Comparison of ENCODE assay signal across 9 mouse cellular contexts in the genomic region with DNA sequence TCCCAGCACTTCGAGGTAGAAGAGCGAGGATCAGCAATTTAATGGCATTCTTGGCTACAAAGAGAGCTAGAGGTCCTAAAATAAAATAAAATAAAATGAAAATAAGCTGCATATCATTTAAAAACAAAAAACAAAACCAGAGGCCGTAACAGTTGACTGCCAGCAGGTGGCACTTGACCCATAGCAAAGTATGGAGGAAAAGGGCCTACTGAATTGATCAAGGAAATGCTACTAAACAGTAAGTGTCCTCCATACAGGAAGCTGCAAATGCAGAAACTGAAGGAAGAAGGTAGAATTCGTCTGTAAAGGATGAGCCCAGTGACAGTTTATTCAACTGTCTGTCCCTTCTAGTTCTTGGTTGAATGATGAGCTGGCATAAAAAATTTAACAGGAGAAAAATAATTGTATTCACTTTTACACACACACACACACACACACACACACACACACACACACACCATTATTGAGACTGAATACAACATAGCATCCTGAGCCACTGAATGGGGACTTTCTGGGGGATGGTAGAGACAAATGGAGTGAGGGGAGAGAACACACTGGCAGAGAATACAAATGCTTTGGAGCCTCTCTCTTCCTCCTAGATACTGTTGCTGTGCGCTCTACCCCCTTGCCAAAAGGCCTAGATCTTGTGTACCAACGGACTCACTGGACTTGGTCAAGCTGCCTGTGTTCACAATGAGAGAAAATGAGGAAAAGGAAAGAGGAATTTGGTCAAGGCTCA. TPM values are rescaled to one million over a fixed set of nuclear protein-coding genes. Genes with fewer than 3 reads are reported as not detected.
DNase-seq lines count a peak whose midpoint lies in the region; ATAC-seq and TF ChIP-seq lines count a peak whose summit lies in the region.
"Had no signal": no experiment of that assay in that cellular context is flagged by ENCODE, and none has a peak within 500 bp of the region (broad histone marks: within the 10 kb centered on the region; RNA-seq: fewer than 3 reads in every experiment).

No protein-coding gene starts in this region.

- H3K27ac ChIP-seq in hindbrain, embryonic 15.5 days (replicated peaks) = no peak overlapping the region
- H3K27ac ChIP-seq in hindbrain, embryonic 10.5 days = no peak overlapping the region
- H3K27ac ChIP-seq in spleen, adult 2 months (ENCODE audit: insufficient read depth, low read length) = no peak overlapping the region
- H3K27ac ChIP-seq in cortical plate, adult 2 months (ENCODE audit: insufficient read depth, low read length) = no peak overlapping the region
- no peak overlapping the region for H3K27ac ChIP-seq in stomach, postnatal 0 days (replicated peaks)

- no peak overlapping the region for H3K4me2 ChIP-seq in hindbrain, embryonic 15.5 days
- no peak overlapping the region for H3K4me2 ChIP-seq in stomach, postnatal 0 days (replicated peaks; ENCODE audit: low read depth)

- 66% methylated on average over 6 of the region's 6 CpGs for WGBS in hindbrain, embryonic 15.5 days
- 68% methylated on average over 6 of the region's 6 CpGs for WGBS in hindbrain, embryonic 10.5 days
- WGBS in spleen, adult 2 months = 63% methylated on average over 6 of the region's 6 CpGs
- 60% methylated on average over 6 of the region's 6 CpGs for WGBS in stomach, postnatal 0 days

- 0 out of 2 replicates have a peak, but pooled peaks have one; percentile 11 for TF ChIP-seq CTCF in spleen, adult 2 months (IDR thresholded peaks at IDR 0.05; ENCODE audit: extremely low read depth, insufficient read depth, insufficient read length, insufficient replicate concordance)
- TF ChIP-seq CTCF in cortical plate, adult 2 months (IDR thresholded peaks at IDR 0.05; ENCODE audit: extremely low read depth, insufficient read depth, low read length) = 0 out of 2 replicates have a peak, but pooled peaks have one; percentile 14
- TF ChIP-seq CTCF in stomach, postnatal 0 days (IDR thresholded peaks at IDR 0.05; ENCODE audit: low read depth) = peak; percentile 76

- H3K9me3 ChIP-seq in hindbrain, embryonic 15.5 days = no peaks in the 10 kb centered on the region
- no peaks in the 10 kb centered on the region for H3K9me3 ChIP-seq in hindbrain, embryonic 10.5 days
- H3K9me3 ChIP-seq in stomach, postnatal 0 days (ENCODE audit: control insufficient read depth, low read length) = no peaks in the 10 kb centered on the region
- H3K9me3 ChIP-seq: megakaryocyte, embryonic 14.5 days had no signal

- H3K4me3 ChIP-seq in hindbrain, embryonic 15.5 days = no peak overlapping the region
- no peak overlapping the region for H3K4me3 ChIP-seq in hindbrain, embryonic 10.5 days
- no peak overlapping the region for H3K4me3 ChIP-seq in spleen, adult 2 months (ENCODE audit: extremely low read depth, insufficient read depth, insufficient read length)
- no peak overlapping the region for H3K4me3 ChIP-seq in cortical plate, adult 2 months (ENCODE audit: insufficient read depth, low read length)
- no peak overlapping the region for H3K4me3 ChIP-seq in stomach, postnatal 0 days (ENCODE audit: low read depth, low read length)
- H3K4me3 ChIP-seq: megakaryocyte, embryonic 14.5 days had no signal

- no peaks in the 10 kb centered on the region for H3K4me1 ChIP-seq in hindbrain, embryonic 15.5 days (replicated peaks)
- no peaks in the 10 kb centered on the region for H3K4me1 ChIP-seq in hindbrain, embryonic 10.5 days (replicated peaks)
- no peaks in the 10 kb centered on the region for H3K4me1 ChIP-seq in spleen, adult 2 months (ENCODE audit: control insufficient read depth, insufficient read depth, insufficient read length)
- no peaks in the 10 kb centered on the region for H3K4me1 ChIP-seq in cortical plate, adult 2 months (ENCODE audit: control insufficient read depth, insufficient read depth, low read length)
- no peaks in the 10 kb centered on the region for H3K4me1 ChIP-seq in stomach, postnatal 0 days (replicated peaks; ENCODE audit: control insufficient read depth, insufficient read depth)
- H3K4me1 ChIP-seq: megakaryocyte, embryonic 14.5 days had no signal

- no peaks in the 10 kb centered on the region for H3K36me3 ChIP-seq in hindbrain, embryonic 15.5 days
- 0 out of 2 replicates have a peak, but pooled peaks cover 8% of the 10 kb centered on the region for H3K36me3 ChIP-seq in hindbrain, embryonic 10.5 days
- H3K36me3 ChIP-seq in spleen, adult 2 months (ENCODE audit: control insufficient read depth, insufficient read depth, low read length) = peaks cover 2% of the 10 kb centered on the region; the same call in 1 of the 2 replicates
- no peaks in the 10 kb centered on the region for H3K36me3 ChIP-seq in stomach, postnatal 0 days (ENCODE audit: control insufficient read depth, insufficient read depth, low read length)

- no peak for TF ChIP-seq POLR2A in spleen, adult 2 months (IDR thresholded peaks at IDR 0.05; ENCODE audit: low read depth, low read length)
- TF ChIP-seq POLR2A in cortical plate, adult 2 months (IDR thresholded peaks at IDR 0.05; ENCODE audit: extremely low read depth, insufficient read depth, low read length) = no peak

- peak; percentile 79; the same call in 1 of the 2 replicates for ATAC-seq in hindbrain, embryonic 15.5 days (ENCODE audit: low FRiP score, low read depth)
- ATAC-seq in stomach, postnatal 0 days (ENCODE audit: low FRiP score, low TSS enrichment) = no peak
- ATAC-seq in erythroid progenitor cell, adult 5-6 weeks (replicated peaks; ENCODE audit: low FRiP score, poor library complexity, severe bottlenecking) = no peak

- no peak for TF ChIP-seq EP300 in stomach, postnatal 0 days (optimal IDR thresholded peaks at IDR 0.05)

- H3K9ac ChIP-seq in hindbrain, embryonic 15.5 days = no peak overlapping the region
- no peak overlapping the region for H3K9ac ChIP-seq in stomach, postnatal 0 days (ENCODE audit: low read length)

- no peak for DNase-seq in hindbrain, embryonic 10.5 days (ENCODE audit: low spot score)
- peak; percentile 1 to 7 for DNase-seq in spleen, adult 2 months (ENCODE audit: low read depth in 1 of 2, low spot score in 2 of 2)
- no peak for DNase-seq in spleen, adult 12 weeks (ENCODE audit: low spot score)
- peak; percentile 16 for DNase-seq in stomach, postnatal 0 days (ENCODE audit: low spot score)
- DNase-seq in ovary, adult 18-20 months (ENCODE audit: low spot score) = no peak

- H3K27me3 ChIP-seq in hindbrain, embryonic 15.5 days = no peaks in the 10 kb centered on the region
- peaks cover 21% of the 10 kb centered on the region; the same call in 1 of the 2 replicates for H3K27me3 ChIP-seq in hindbrain, embryonic 10.5 days (ENCODE audit: insufficient read depth, poor library complexity, severe bottlenecking)
- H3K27me3 ChIP-seq in spleen, adult 2 months (ENCODE audit: control insufficient read depth, insufficient read depth, low read length) = no peaks in the 10 kb centered on the region
- H3K27me3 ChIP-seq in stomach, postnatal 0 days (ENCODE audit: control insufficient read depth, insufficient read depth, low read length) = no peaks in the 10 kb centered on the region

RNA-seq across cellular contexts. Expression of a gene that starts 11.0 kb away (rescaled TPM):
- polyA plus RNA-seq in hindbrain, embryonic 15.5 days (2015; fragmentation: Nextera tagmentation; extraction: Ambion mirVana) = 8.8 and 10.0 TPM in 2 replicates
- polyA plus RNA-seq in hindbrain, embryonic 10.5 days (2016; fragmentation: Nextera tagmentation; extraction: Ambion mirVana) = 5.9 and 7.8 TPM in 2 replicates
- polyA plus RNA-seq in spleen, adult 2 months (2012; rRNA removed) = 2.3 and 2.6 TPM in 2 replicates
- 12.7 and 14.4 TPM in 2 replicates for polyA plus RNA-seq in cortical plate, adult 2 months (2012; rRNA removed)
- polyA plus RNA-seq in stomach, postnatal 0 days (2015; fragmentation: Nextera tagmentation; extraction: Ambion mirVana) = 5.7 and 6.0 TPM in 2 replicates
- 5.0 TPM in 1 of 2 replicates, not detected in the other for total RNA-seq in erythroid progenitor cell, adult 5-6 weeks (2015; ENCODE audit: low replicate concordance)
- total RNA-seq in erythroid progenitor cell, adult 5-6 weeks (2017; ENCODE audit: low replicate concordance) = 3.0 and 7.5 TPM in 2 replicates

Comparison
In these comparisons a context has a peak if more than half of its experiments do, and no peak if none do; other contexts are left out.
1. DNase-seq: peak in spleen, adult 2 months (2 of 2) and stomach, postnatal 0 days (single experiment); none in hindbrain, embryonic 10.5 days (single experiment), spleen, adult 12 weeks (single experiment) and ovary, adult 18-20 months (single experiment).
2. CTCF ChIP-seq: peak in every context shown above with its lines; median percentile 76 in stomach, postnatal 0 days; 14 in cortical plate, adult 2 months; 11 in spleen, adult 2 months.